Mouse (Mus musculus): Measurements from ENCODE around the gene Dpp4. TPM values are rescaled to one million over a fixed set of nuclear protein-coding genes. Genes with fewer than 3 reads are reported as not detected.

Gene Dpp4
- polyA plus RNA-seq, 1 experiment from 2014 or later = 0.82 TPM

DNA sequence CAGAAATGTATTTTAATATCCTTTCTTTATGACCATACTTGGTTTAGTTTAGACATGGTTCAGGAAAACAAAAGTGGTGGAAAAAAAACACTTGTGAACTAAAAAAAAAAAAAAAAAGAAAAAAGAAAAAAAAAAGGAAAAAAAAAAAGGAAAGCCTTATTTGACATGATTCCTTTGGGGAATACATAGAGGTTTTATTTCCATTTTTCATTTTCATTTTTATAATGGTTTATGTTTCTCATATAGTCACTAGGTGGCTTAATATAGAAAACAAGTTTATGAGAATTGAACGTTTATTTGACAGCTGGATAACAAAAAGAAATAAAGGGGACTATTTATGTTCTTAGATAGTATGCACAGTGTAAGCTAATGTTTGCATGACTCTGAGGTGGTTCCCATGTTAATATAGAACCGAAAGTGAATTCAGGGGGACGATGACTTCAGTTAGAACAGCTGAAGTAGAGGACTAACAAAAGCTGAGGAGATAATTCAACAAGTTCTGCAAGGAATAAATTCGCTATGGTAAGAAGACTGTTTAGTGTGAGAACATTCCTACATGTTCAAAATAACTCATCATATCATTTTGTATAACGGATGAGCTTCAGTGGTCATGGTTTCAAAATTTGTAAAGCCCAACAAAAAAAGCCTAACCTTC is 37.8 kb upstream of the Dpp4 start:
- no peak overlapping the region for H3K4me2 ChIP-seq (replicated peaks; ENCODE audit: low read depth, low read length)
- no peak overlapping the region for H3K4me3 ChIP-seq (ENCODE audit: low read depth, low read length)
- no peak for DNase-seq (ENCODE audit: low spot score)
- no peak overlapping the region for H3K9ac ChIP-seq (ENCODE audit: low read depth, low read length)
- no peaks in the 10 kb centered on the region for H3K27me3 ChIP-seq (ENCODE audit: control insufficient read depth, insufficient read depth, low read length)
- no peaks in the 10 kb centered on the region for H3K9me3 ChIP-seq (ENCODE audit: control insufficient read depth, low read length)
- 94% methylated on average over 5 of the region's 5 CpGs for WGBS
- H3K27ac ChIP-seq (ENCODE audit: low read depth, low read length) = no peak overlapping the region
- no peaks in the 10 kb centered on the region for H3K36me3 ChIP-seq (ENCODE audit: control insufficient read depth, insufficient read depth, low read length)
- ATAC-seq (ENCODE audit: low FRiP score) = no peak
- no peaks in the 10 kb centered on the region for H3K4me1 ChIP-seq (replicated peaks; ENCODE audit: control insufficient read depth, insufficient read depth, low read length)

DNA sequence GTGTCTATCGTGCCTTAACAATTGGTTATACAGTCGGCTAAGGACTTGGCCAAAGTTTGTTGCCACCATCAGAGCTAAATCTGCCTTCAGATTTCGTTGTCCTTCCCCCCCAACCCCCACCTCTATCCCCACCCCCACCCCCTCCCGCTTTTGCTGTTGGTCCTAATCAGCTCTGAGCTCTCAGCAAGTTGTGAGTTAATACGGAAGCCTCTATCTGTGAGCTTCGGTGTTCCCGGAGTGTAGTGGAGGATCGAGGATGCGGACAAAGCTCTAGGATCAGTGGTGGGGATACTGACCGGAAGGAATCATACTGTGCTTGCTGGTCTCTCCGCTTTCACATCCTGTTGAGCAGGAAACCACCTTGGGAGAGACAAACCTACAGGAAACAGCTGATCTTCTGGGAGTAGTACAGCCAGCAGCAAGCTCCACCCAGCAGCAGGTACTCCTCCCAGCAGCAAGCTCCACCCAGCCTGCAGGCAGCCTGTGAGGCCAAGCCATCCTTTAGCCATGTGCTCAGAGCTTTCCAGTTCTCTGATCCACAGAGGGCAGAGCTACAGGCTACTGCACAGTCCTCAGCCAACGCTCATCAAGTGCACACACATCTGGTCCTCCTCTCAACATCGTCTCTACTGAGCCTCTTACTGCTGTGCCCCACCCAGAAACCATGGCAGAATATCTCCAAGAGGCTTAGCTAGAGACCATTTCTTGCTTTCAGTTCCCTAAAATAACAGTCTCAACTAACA is 28.9 kb upstream of the Dpp4 start:
- Histone ChIP-seq H3K4me3 (ENCODE audit: low read depth, low read length) (no peak overlapping the region), H3K27ac (ENCODE audit: low read depth, low read length) (no peak overlapping the region), H3K27me3 (ENCODE audit: control insufficient read depth, insufficient read depth, low read length) (no peaks in the 10 kb centered on the region), H3K4me1 (replicated peaks; ENCODE audit: control insufficient read depth, insufficient read depth, low read length) (no peaks in the 10 kb centered on the region), H3K36me3 (ENCODE audit: control insufficient read depth, insufficient read depth, low read length) (no peaks in the 10 kb centered on the region), H3K9ac (ENCODE audit: low read depth, low read length) (no peak overlapping the region), H3K9me3 (ENCODE audit: control insufficient read depth, low read length) (no peaks in the 10 kb centered on the region), H3K4me2 (replicated peaks; ENCODE audit: low read depth, low read length) (no peak overlapping the region)
- ATAC-seq (ENCODE audit: low FRiP score) (no peak), DNase-seq (ENCODE audit: low spot score) (no peak)
- 73% methylated on average over 13 of the region's 13 CpGs for WGBS

DNA sequence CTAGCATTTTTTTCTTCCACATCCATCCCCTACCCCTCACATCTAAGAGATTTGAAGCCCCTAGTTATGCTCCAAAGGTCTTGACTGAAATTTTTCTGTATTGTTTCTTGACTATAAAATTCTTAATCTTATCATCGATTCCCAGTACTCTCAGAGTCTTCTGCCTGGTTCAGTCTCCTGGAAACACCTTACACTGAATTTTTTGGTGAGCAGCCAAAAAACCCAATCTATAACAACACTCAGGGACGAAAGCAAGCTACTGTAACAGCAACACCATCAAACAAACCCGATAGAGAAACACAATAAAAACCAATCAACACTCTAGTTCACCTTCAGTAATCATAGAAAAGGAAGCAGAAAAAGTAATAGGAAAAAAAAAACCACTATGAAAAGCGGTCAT is 28.1 kb upstream of the Dpp4 start:
- Histone ChIP-seq H3K27me3 (ENCODE audit: control insufficient read depth, insufficient read depth, low read length) (no peaks in the 10 kb centered on the region), H3K4me2 (replicated peaks; ENCODE audit: low read depth, low read length) (no peak overlapping the region), H3K9me3 (ENCODE audit: control insufficient read depth, low read length) (no peaks in the 10 kb centered on the region), H3K36me3 (ENCODE audit: control insufficient read depth, insufficient read depth, low read length) (no peaks in the 10 kb centered on the region), H3K4me3 (ENCODE audit: low read depth, low read length) (no peak overlapping the region), H3K27ac (ENCODE audit: low read depth, low read length) (no peak overlapping the region), H3K4me1 (replicated peaks; ENCODE audit: control insufficient read depth, insufficient read depth, low read length) (no peaks in the 10 kb centered on the region), H3K9ac (ENCODE audit: low read depth, low read length) (no peak overlapping the region)
- ATAC-seq (ENCODE audit: low FRiP score) (no peak), DNase-seq (ENCODE audit: low spot score) (no peak)
- WGBS = 90% methylated on average over 4 of the region's 4 CpGs

DNA sequence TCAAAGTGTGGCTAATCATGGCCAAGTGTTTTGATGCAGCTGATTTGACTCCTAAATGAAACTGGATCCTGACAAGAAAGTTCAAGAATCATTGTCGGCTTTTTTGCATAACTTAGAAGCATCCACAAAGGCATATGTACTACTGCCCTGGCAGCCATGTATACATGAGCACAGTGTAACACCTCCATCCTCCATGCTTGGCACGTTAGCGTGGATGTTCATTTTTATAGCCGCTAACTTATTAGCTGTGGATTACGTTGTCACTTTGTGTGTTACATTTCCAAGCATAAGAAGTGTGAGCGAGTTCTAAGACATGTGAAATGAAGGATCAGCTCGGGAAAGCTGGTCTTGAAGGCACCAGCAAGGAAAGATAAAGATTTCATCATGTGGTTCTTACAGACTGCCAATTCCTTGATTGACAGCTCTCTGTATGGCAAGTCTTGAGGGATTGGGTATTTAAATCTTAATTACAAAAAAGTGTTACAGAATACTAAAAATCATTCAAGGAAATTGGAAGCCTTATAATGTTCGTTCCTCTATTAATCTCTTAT is 19.3 kb upstream of the Dpp4 start:
- ATAC-seq (ENCODE audit: low FRiP score) (no peak), DNase-seq (ENCODE audit: low spot score) (no peak)
- H3K4me3 ChIP-seq (ENCODE audit: low read depth, low read length) = no peak overlapping the region
- H3K27ac ChIP-seq (ENCODE audit: low read depth, low read length) = no peak overlapping the region
- H3K4me1 ChIP-seq (replicated peaks; ENCODE audit: control insufficient read depth, insufficient read depth, low read length) = no peaks in the 10 kb centered on the region
- H3K9ac ChIP-seq (ENCODE audit: low read depth, low read length) = no peak overlapping the region
- no peaks in the 10 kb centered on the region for H3K36me3 ChIP-seq (ENCODE audit: control insufficient read depth, insufficient read depth, low read length)
- 89% methylated on average over 8 of the region's 8 CpGs for WGBS
- no peaks in the 10 kb centered on the region for H3K9me3 ChIP-seq (ENCODE audit: control insufficient read depth, low read length)
- H3K4me2 ChIP-seq (replicated peaks; ENCODE audit: low read depth, low read length) = no peak overlapping the region
- no peaks in the 10 kb centered on the region for H3K27me3 ChIP-seq (ENCODE audit: control insufficient read depth, insufficient read depth, low read length)

DNA sequence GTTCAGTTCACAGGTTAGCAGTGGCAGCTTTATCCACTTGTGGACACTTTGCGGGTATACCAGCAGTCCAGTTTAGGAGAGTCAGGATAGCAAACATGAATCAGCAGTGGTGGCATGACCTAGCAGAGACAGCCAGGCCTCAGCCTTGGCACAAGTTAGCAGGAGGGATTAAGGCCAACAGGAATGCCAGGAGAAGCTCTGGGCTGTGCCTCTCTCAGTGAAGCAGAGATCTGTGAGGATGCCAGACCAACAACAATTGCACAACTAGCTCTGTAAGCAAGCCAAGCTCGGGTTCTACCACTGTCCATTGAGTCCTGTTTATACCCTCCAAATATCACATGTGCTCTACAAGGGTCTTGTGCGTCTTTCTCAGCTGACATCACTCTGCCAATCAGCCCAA is 13.9 kb upstream of the Dpp4 start:
- Histone ChIP-seq H3K4me1 (replicated peaks; ENCODE audit: control insufficient read depth, insufficient read depth, low read length) (no peaks in the 10 kb centered on the region), H3K4me2 (replicated peaks; ENCODE audit: low read depth, low read length) (no peak overlapping the region), H3K9me3 (ENCODE audit: control insufficient read depth, low read length) (no peaks in the 10 kb centered on the region), H3K27ac (ENCODE audit: low read depth, low read length) (no peak overlapping the region), H3K9ac (ENCODE audit: low read depth, low read length) (no peak overlapping the region), H3K36me3 (ENCODE audit: control insufficient read depth, insufficient read depth, low read length) (no peaks in the 10 kb centered on the region), H3K4me3 (ENCODE audit: low read depth, low read length) (no peak overlapping the region), H3K27me3 (ENCODE audit: control insufficient read depth, insufficient read depth, low read length) (no peaks in the 10 kb centered on the region)
- DNase-seq (ENCODE audit: low spot score) = no peak
- 90% methylated on average over 3 of the region's 3 CpGs for WGBS
- no peak for ATAC-seq (ENCODE audit: low FRiP score)

DNA sequence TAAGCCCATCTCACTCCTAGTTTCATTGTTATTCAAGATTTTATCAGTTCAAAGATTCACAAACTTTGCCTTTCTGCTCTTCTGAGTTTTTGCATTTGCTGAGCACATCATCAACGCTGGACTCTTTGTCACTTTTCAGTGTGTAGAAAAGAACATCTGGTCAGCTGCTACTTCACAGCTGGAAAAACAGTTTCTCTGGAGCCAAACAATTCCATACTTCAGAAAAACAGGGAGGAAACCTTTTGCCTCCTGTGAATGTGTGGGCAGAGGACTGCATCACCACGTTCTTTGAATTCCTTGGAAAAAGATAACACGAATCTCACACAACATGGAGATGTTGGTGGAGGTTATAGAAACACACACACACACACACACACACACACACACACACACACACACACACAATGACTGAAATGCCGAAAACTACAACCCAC is 11.3 kb upstream of the Dpp4 start:
- H3K36me3 ChIP-seq (ENCODE audit: control insufficient read depth, insufficient read depth, low read length) = no peaks in the 10 kb centered on the region
- ATAC-seq (ENCODE audit: low FRiP score) (no peak), DNase-seq (ENCODE audit: low spot score) (no peak)
- H3K27me3 ChIP-seq (ENCODE audit: control insufficient read depth, insufficient read depth, low read length) = no peaks in the 10 kb centered on the region
- H3K9ac ChIP-seq (ENCODE audit: low read depth, low read length) = no peak overlapping the region
- H3K27ac ChIP-seq (ENCODE audit: low read depth, low read length) = no peak overlapping the region
- no peaks in the 10 kb centered on the region for H3K9me3 ChIP-seq (ENCODE audit: control insufficient read depth, low read length)
- H3K4me3 ChIP-seq (ENCODE audit: low read depth, low read length) = no peak overlapping the region
- 50% methylated on average over 4 of the region's 4 CpGs for WGBS
- H3K4me1 ChIP-seq (replicated peaks; ENCODE audit: control insufficient read depth, insufficient read depth, low read length) = no peaks in the 10 kb centered on the region
- H3K4me2 ChIP-seq (replicated peaks; ENCODE audit: low read depth, low read length) = no peak overlapping the region

DNA sequence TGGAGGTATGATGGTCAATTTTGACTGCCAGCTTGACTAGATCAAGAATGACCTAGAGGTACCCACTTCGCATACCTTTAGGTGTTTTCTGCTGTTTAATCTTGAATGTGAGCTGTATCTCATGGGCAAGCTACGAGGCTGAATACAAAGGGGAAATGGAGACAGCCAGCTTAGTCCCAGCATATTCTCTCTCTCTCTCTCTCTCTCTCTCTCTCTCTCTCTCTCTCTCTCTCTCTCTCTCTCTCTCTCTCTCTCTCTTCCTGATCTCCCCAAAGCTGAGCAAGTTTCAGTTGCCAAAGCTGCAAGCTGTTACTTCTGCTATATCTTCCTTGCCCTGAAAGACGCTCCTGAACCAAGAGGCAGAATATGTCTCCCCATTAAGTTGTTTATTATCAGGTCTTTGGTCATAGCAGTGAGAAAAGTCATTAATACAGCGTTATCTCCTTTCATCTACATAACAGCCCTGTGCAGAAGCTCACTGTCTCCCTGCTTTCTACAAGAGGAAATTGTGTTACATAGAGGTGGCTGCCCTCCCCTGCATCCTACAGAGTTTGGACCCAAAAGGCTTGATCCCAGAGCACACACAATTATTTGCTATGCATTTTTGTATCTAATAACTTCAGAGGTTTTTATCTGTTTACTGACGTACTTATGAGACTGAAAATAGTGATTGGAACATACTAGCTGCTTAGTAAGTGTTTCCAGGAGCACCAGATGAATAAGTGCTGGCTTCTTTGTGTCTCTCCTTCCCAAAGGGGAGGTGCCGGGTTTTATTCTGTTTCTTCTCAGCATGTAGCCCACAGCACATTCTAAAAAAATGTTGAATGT is 10.7 kb upstream of the Dpp4 start:
- DNase-seq (ENCODE audit: low spot score) (no peak), ATAC-seq (ENCODE audit: low FRiP score) (no peak)
- Histone ChIP-seq H3K36me3 (ENCODE audit: control insufficient read depth, insufficient read depth, low read length) (no peaks in the 10 kb centered on the region), H3K4me2 (replicated peaks; ENCODE audit: low read depth, low read length) (no peak overlapping the region), H3K27me3 (ENCODE audit: control insufficient read depth, insufficient read depth, low read length) (no peaks in the 10 kb centered on the region), H3K27ac (ENCODE audit: low read depth, low read length) (no peak overlapping the region), H3K9me3 (ENCODE audit: control insufficient read depth, low read length) (no peaks in the 10 kb centered on the region), H3K4me3 (ENCODE audit: low read depth, low read length) (no peak overlapping the region), H3K9ac (ENCODE audit: low read depth, low read length) (no peak overlapping the region), H3K4me1 (replicated peaks; ENCODE audit: control insufficient read depth, insufficient read depth, low read length) (no peaks in the 10 kb centered on the region)
- 75% methylated on average over 6 of the region's 6 CpGs for WGBS

DNA sequence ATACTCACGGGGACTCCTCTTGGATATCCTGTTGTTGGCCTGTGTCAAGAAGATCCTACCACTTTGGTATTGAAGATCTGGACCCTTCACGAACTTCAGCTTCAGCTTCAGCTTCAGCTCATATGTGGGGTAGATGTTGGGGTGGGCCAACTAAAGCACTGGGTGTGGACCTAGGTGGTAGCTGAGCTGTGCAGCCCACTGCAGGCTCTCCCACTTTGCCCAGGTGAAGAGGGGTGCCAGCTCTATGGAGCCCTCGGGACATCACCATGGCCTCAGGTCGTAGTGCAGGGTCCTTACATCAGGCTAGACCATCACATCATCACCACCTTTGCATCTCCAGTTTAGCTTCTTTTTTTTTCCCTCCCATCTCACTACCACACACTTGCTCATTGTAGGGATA is 9.2 kb upstream of the Dpp4 start:
- no peak overlapping the region for H3K27ac ChIP-seq (ENCODE audit: low read depth, low read length)
- H3K27me3 ChIP-seq (ENCODE audit: control insufficient read depth, insufficient read depth, low read length) = no peaks in the 10 kb centered on the region
- 94% methylated on average over 4 of the region's 4 CpGs for WGBS
- no peak overlapping the region for H3K4me3 ChIP-seq (ENCODE audit: low read depth, low read length)
- no peak overlapping the region for H3K4me2 ChIP-seq (replicated peaks; ENCODE audit: low read depth, low read length)
- DNase-seq (ENCODE audit: low spot score) = no peak
- ATAC-seq (ENCODE audit: low FRiP score) = no peak
- H3K4me1 ChIP-seq (replicated peaks; ENCODE audit: control insufficient read depth, insufficient read depth, low read length) = no peaks in the 10 kb centered on the region
- H3K9ac ChIP-seq (ENCODE audit: low read depth, low read length) = no peak overlapping the region
- no peaks in the 10 kb centered on the region for H3K36me3 ChIP-seq (ENCODE audit: control insufficient read depth, insufficient read depth, low read length)
- no peaks in the 10 kb centered on the region for H3K9me3 ChIP-seq (ENCODE audit: control insufficient read depth, low read length)
